Mouse (Mus musculus) olfactory bulb, adult 2 months (tissue): ENCODE data around the gene Crb3.

Experiments
- CTCF ChIP-seq: fragments of 200-500 bp; IDR thresholded peaks from 2 replicates; pipeline ENCODE4 v1.5.1; 2012; ENCODE audit warnings: low read depth, mild to moderate bottlenecking, low read length, moderate library complexity; ENCODE audit not compliant: insufficient read depth
- POLR2A ChIP-seq: fragments of 200-500 bp; IDR thresholded peaks from 2 replicates; pipeline ENCODE4 v1.6.1; 2012; ENCODE audit warnings: mild to moderate bottlenecking, low read depth, low read length, moderate library complexity; ENCODE audit not compliant: insufficient read depth

GRCm38 (mm10) chr17:57062011-57062521 is 3.2 kb downstream of the Crb3 start:
- no peak for TF ChIP-seq CTCF
- no peak for TF ChIP-seq POLR2A
